Mouse (Mus musculus) yolk sac, embryonic 10.5 days (tissue): ENCODE data around the gene Cbx6.

Experiments used
- DNase-seq: peaks from one replicate; pipeline ENCODE4 v3.0.0-alpha.2; 2017; ENCODE audit warnings: low spot score

Cbx6 gene

DNA sequence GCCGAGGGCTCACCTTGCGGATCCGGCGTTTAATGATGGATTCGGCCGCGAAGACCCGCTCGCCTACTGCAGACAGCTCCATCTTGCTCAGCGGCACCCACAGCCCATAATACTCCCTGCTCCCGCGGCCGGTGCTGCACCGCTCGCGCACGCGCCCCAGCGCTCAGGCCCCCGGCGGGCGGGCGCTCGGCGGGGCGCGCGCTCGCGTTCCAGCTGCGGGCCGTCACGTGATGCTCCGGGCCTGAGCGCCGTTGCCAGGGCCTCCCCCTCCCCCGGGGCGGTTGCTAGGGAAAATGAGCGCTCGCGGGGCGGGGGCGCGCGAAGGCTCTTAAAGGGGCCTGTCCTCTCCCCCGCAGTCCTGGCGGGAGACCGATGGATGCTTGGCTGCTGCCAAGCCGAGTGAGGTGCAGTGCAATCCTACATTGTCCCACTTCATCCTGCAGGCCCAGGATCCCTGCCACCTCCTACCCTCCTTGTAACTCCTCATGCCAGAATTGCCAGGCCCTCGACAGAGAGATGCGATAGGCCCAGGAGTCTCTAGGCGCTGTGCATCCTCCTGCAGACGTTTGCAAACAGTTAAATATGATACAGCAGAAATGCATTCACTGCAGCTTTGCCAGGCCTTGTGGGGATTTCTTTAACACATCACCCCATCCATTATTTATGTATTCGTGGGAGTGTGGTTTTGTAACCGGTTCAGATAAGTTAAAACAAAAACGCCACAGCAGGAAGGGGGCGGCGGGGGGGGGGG lies at the start of gene Cbx6, which contains the start of gene Npcd:
Cbx6 (minus strand) TSS at position 559 of the 751 bp plus-strand sequence.
Npcd (minus strand) TSS at position 108 of the 751 bp plus-strand sequence.
- peak; percentile 93 for DNase-seq

- DNase-seq, result peak; percentile 85
Observed at GRCm38 (mm10) chr15:79883352-79883822, 48.9 kb upstream of the Cbx6 start.

GRCm38 (mm10) chr15:79882623-79883267 lies 48.3 kb upstream of the Cbx6 start:
- DNase-seq, result no peak

- no peak for DNase-seq
Observed at GRCm38 (mm10) chr15:79880477-79880876, 46.0 kb upstream of the Cbx6 start.

DNA sequence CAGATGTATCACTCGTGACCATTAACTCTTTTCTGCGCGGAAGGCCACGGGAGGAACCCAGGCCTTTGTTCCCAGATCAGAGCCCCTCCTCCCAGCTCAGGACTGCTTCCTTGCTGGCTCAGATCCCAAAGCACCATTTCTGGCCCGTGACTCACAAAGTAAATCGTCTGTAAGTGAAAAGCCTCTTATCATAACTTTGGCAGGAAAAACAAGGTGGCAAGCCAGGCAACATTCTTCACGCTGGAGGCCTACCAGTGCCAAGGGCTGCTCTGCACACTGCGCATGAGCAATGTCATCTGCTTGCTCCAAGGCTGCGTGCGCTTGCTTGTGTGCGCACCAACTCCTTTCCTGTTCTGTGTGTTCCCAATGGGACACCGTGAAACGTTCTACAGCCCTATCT lies 44.8 kb upstream of the Cbx6 start:
- DNase-seq, result no peak

DNA sequence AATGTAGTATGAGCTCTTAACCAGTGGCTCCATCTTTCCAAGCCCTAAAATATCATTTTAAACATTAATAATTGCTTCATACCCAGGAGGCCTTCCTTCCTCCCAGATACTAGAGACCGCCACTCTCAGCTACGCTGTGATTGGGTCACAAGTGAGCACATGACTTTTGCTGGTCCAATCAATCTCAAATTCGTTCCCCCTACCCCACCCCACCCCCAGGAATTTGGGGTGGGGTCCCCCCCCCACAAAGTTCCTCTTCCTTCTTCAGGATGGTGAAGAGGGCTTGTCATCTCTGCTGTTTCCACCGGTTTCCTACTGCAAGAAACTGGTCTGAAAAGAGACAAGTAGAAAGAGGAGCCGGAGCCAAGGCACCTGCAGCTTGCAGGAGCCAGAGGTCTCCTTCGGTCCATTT lies 44.2 kb upstream of the Cbx6 start:
- no peak for DNase-seq

DNA sequence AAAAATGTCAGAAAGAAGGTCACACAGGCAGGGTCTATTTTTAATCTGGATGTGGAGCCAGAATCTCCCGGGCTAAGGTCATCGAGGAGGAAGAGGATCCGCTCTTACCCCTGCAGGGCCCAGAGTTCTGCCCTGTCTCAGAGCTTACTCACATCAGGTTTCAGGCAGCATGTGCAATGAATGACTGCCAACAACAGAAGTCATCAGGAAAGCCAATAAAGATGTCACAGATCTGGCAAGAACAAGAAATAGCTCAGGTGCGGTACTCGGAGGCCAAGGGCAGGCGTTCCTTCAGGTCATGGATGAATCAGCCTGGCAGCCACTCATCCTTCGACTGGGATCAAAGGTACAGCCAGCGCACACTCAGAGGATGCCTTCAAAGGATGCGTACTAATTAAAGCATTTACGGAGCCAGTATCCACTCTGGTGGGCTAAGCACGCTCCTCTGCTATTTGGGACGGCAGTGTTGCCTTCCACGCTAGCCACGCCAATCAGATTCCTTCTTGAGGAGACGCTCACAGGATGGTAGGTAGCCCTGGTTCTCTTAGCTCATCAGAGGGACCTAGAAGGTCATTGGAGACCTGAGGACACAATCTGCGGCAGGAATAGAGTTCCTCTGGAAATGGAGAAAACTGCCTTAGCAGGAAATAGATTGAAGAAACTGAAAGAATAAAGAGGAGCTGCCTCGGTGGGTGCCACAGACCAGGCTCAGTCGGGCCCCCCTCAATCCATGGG lies 40.9 kb upstream of the Cbx6 start:
- DNase-seq, result no peak

GRCm38 (mm10) chr15:79873995-79874394 lies 39.5 kb upstream of the Cbx6 start:
- DNase-seq, result no peak

GRCm38 (mm10) chr15:79873545-79873944 lies 39.1 kb upstream of the Cbx6 start:
- no peak for DNase-seq

DNA sequence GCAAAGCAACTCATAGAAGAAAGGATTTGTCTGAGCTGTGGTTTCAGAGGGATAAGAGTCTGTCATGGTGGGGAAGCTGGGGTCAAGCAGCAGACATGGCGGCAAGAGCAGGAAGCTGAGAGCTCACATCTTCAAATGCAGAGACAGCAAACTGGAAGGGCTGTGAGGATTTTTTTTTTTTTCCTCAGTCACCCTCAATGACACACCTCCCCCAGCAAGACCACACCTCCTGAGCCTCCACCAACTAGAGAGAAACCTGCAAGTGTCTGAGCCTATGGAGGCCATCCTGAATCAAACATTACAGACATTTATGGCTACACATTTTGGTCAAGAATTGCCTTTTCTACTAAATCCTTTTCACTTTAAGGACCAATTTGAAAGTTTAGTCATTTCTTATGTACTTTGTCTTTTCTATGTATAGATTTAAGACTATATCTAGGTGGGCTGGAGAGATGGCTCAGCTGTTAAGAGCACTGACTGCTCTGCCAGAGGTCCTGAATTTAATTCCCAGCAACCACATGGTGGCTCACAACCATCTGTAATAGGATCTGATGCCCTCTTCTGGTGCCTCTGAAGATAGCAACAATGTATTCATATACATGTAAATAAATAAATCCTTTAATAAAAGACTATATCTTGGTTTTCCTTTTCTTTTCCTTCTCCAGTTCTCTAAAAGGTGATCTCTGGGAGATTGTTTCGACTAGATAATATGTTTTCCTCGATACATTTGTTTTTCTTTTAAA lies 32.9 kb upstream of the Cbx6 start:
- DNase-seq, result no peak

DNA sequence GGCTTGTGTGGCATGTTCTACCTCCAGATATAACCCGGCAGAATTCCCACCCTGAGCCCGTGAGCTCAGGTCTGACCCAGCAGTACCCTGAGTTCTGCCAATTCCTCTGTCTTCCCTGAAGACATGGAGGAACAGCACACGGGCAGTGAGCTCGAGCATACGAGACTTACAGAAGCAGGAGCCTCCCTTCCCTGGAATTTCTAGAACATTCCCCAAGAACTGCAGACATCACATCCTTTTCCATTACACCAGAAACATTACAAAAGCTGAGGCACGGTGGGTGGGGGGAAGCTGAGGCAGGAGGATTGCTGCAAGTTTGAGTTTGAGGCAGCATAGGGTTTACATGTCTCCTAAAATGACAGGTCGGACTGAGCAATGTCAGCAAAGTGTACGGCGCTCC lies 25.3 kb upstream of the Cbx6 start:
- DNase-seq, result no peak

DNA sequence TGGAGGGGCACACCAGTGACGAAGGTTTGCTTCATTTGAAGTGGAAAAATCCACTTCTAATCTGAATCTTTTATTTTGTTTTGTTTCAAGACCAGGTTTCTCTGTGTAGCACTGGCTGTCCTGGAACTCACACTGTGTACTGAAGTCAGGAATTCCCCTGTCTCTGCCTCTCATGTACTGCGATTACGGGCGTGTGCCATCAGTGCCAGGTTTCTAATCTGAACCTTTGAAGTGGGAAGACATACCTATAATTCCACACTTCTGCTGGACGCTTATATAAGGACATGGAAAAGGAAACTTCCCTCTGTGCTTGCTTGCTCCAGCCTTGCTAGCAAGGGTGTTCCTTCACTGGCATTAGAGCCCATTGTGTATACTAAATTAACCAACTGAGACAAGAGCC lies 24.5 kb upstream of the Cbx6 start:
- DNase-seq, result no peak

DNA sequence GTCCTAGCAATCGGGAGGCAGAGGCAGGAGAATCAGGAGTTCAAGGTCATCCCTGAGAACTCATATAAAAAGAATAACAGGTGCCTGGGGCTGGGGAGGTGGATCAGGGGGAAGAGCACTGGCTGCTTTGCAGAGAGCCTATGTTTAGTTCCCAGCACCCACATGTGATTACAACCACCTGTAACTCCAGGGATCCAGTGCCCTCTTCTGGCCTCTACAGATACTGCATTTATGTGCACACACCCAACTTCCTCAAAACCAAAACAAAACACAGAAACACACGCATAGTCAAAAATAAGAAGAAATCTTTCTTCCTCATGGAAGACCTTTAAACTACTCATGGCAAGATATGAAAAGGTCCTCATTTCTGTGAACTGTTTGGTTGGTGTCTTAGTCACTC lies 15.7 kb upstream of the Cbx6 start:
- no peak for DNase-seq

- no peak for DNase-seq
Observed at GRCm38 (mm10) chr15:79847100-79847499, 12.6 kb upstream of the Cbx6 start.

DNA sequence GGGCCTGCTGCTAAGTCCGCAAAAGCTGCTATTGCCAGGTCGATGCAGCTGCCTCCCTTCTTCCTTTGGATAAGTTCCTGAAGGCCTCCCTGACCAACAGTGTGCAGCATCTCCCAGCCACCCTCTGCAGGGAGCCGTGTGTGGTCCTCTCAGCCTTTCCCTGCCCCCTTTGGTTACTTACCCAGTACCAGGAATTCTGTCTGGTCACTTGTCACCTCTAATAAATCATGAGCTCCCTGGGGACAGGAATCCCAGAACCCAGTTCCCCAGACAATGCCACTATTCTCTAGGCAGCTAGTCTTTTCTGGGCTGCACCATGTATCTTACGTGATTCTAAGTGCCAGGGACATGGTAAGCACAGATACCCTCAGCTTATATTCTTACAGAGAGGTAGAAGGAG lies 11.5 kb upstream of the Cbx6 start:
- no peak for DNase-seq

DNA sequence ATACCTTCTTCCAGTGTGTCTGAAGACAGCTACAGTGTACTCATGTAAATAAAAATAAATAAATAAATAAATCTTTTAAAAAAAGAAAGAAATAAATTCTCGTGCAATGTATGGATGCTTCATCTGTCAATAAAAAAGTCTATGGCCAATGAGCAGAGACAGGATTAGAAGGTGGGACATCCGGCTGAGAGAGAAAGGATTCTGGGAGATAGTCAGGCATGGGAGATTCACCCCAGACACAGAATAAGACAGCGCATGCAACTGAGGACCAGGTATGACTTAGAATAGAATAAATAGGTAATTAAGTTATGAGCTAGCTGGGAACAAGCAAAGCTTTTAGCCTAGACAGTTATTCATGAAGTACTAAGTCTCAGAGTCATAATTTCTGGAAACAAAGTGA lies 8.5 kb upstream of the Cbx6 start:
- DNase-seq, result no peak

GRCm38 (mm10) chr15:79840281-79840680 lies 5.8 kb upstream of the Cbx6 start:
- no peak for DNase-seq

DNA sequence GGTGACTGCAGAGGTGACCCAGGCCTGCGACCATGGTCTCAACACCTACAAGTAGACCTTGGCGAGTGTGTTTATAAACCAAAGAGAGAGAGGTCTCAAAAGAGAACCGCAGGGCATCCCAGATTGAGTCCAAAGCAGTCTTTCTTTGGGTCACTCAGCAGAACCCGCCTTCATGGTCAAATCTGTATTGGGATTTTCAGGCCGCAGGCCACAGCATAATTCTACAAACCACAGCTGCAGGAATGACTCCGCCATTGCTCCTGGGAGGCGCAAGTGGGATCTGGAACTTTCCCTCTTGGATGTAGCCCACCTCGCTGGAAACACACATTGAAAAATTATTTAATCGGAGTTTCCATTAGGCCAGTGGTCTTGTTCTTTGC lies 383 bp upstream of the Cbx6 start:
- no peak for DNase-seq

DNA sequence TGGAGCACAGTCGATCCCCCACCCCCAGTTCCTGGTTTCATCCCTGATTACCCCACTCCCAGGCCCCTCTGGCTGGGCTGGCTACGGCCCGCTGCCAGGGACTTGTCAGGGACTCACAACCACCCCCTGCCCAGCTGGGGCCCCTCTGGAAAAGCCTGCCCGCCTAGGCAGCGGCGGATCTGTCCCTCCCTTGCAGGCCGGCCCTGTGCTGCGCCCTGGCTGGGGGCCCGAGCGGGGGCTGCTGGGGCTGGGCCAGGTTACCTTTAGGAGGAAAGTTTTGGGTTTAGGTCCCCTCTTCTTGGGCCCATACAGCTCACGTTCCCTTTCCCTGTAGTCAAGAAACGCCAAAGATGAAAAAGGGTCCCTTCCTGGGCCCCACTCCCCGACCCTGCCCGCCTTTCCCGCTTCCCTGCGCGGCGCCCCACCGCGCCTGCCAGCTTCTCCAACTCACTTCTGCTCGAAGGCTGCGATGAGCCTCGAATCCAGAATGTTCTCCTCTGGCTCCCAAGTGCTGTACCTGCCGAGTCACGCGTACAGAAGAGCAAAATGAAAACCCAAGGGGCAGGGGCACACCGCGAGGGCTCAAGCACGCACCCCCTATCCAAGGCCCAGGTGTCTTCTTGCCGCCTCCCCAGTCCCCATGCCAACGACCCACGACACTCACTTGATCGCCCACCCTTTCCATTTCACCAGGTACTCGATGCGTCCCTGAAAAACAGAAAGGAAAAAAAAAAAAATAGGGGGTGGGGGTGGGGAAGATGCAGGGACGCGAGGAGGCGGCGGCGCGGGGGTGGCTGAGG lies 1.0 kb downstream of the Cbx6 start:
- DNase-seq, result peak; percentile 9

GRCm38 (mm10) chr15:79832064-79832900 lies 2.2 kb downstream of the Cbx6 start:
- peak; percentile 45 for DNase-seq
